Mouse (Mus musculus) limb, embryonic 15.5 days (tissue): ENCODE results near the gene Ints14. TPM values are rescaled to one million over a fixed set of nuclear protein-coding genes. Genes with fewer than 3 reads are reported as not detected.
"Not testable (repeated sequence)": the region's sequence is repeated elsewhere in the genome, so short reads cannot be mapped to it uniquely, and the experiment has no call there.

ENCODE experiments used
- ATAC-seq: fragments of 200-750 bp; cut with Nextera tagmentation; 2 replicates; pipeline ENCODE4 v1.8.0; 2017; ENCODE audit warnings: low read depth, moderate TSS enrichment; ENCODE audit not compliant: insufficient number of reproducible peaks, low FRiP score, low TSS enrichment
- H3K27ac ChIP-seq: fragments of 300-500 bp; sonication (generic); 2 replicates; pipeline ENCODE4 v1.5.1; 2015; ENCODE audit warnings: moderate library complexity, mild to moderate bottlenecking, inconsistent platforms
- H3K27me3 ChIP-seq: fragments of 300-500 bp; sonication (generic); 2 replicates; pipeline ENCODE4 v1.6.1; 2015; ENCODE audit warnings: inconsistent platforms
- H3K36me3 ChIP-seq: fragments of 300-500 bp; sonication (generic); 2 replicates; pipeline ENCODE4 v1.6.1; 2015; ENCODE audit warnings: inconsistent platforms
- H3K4me1 ChIP-seq: fragments of 300-500 bp; sonication (generic); 2 replicates; pipeline ENCODE4 v1.6.1; 2015; ENCODE audit warnings: inconsistent platforms
- H3K4me2 ChIP-seq: fragments of 300-500 bp; sonication (generic); 2 replicates; pipeline ENCODE4 v1.6.1; 2015; ENCODE audit warnings: mild to moderate bottlenecking, inconsistent platforms
- H3K4me3 ChIP-seq: fragments of 300-500 bp; sonication (generic); 2 replicates; pipeline ENCODE4 v1.5.1; 2015; ENCODE audit warnings: mild to moderate bottlenecking, inconsistent platforms
- H3K9ac ChIP-seq: fragments of 300-500 bp; sonication (generic); 2 replicates; pipeline ENCODE4 v1.6.1; 2015; ENCODE audit warnings: inconsistent platforms
- H3K9me3 ChIP-seq: fragments of 300-500 bp; sonication (generic); 2 replicates; pipeline ENCODE4 v1.6.1; 2016; ENCODE audit warnings: inconsistent platforms
- WGBS: fragments of 180-500 bp; shearing (Covaris S2); methylation state at CpG from one replicate; pipeline ENCODE4 v1.1.7; 2015; 5-methylcytosine and 5-hydroxymethylcytosine counted together
- microRNA-seq: library from miRNA; unstranded; fragments of <30 nt; microRNA quantifications from one replicate; pipeline ENCODE4, GENCODE M21; 2016
- polyA plus RNA-seq: library from polyadenylated mRNA; unstranded; fragments of >200 nt; fragmentation: Nextera tagmentation; extraction: Ambion mirVana; gene quantifications from 2 replicates; pipeline ENCODE4 v1.2.1, GENCODE M21; 2015

The Ints14 gene
- polyA plus RNA-seq, 1 experiment from 2014 or later: 43.2 TPM

DNA sequence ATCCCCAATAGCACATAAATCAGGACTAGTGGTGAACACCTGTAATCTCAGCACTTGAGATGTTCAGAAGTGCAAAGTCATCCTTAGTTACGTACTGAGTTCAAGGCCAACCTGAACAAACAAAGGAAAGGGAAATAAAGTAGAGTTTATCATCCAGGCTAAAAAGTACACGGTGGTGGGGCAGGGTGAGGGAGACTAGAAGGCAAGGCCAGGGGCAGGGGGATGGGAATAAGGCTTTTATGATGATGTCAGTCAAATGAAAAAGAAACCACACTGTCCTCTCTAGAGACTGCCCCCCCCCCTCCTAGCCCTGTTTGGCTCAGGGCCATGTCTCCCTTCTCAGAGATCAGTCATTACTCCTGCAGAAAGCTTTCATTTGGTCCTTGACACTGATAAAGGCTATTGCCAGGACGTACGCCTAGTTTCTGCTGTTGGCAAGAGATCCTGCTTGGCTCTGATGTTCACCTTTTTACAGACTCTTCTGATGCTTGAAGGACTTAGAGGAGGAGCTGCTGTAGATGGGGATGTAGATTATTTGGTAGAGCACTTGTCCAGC lies 62.0 kb downstream of the Ints14 start:
- no peak for ATAC-seq
- 80% methylated on average over 4 of the region's 4 CpGs for WGBS

DNA sequence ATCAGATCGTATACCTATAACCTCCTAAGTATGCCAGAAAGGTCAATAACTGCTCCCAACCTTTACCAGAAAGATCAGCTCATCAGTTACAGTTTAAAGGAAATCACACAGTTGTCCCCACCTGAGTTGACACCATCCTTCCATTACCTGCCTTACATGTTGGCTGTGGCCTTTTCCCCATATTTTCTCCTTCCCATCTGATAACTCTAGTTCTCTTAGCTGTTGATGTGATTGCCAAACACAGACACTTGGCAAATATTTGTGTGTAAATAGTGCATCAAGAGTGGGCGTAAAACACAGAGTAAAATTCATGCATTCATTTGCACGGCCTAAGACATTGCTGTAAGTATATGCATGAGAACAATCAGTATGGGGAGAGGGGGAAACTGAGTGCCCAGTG lies 62.7 kb downstream of the Ints14 start:
- H3K4me2 ChIP-seq: no peak overlapping the region
- H3K4me3 ChIP-seq: no peak overlapping the region
- peaks cover 20% of the 10 kb centered on the region for H3K4me1 ChIP-seq
- no peaks in the 10 kb centered on the region for H3K36me3 ChIP-seq
- no peaks in the 10 kb centered on the region for H3K9me3 ChIP-seq
- H3K9ac ChIP-seq: no peak overlapping the region
- 90% methylated on average over 3 of the region's 3 CpGs for WGBS
- ATAC-seq: no peak
- no peaks in the 10 kb centered on the region for H3K27me3 ChIP-seq
- no peak overlapping the region for H3K27ac ChIP-seq

More for the DNA sequence above, 62.0 kb downstream of the Ints14 start:
- Histone ChIP-seq H3K9ac (no peak overlapping the region), H3K4me1 (peaks cover 20% of the 10 kb centered on the region), H3K4me3 (no peak overlapping the region), H3K27ac (no peak overlapping the region), H3K9me3 (no peaks in the 10 kb centered on the region), H3K4me2 (no peak overlapping the region), H3K27me3 (no peaks in the 10 kb centered on the region), H3K36me3 (no peaks in the 10 kb centered on the region)

DNA sequence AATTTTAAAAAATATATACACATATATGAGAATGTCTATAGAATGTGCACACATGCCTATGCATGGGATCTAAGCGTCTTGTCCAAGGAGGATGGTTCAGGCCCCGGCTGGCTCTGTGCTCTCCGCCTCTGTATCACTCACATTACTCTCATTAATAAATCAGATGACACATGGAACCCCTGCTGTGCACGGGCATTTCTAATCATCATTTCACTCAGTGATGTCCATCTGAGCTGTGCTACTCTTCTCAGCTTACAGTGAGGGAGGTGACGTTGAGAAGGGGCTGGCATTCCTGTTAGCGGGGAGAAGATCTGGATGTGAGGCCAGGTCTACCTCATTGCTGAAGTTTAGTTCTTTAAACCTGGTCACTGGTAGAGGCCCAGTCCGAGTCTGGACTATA lies 66.5 kb downstream of the Ints14 start:
- Histone ChIP-seq H3K9ac (no peak overlapping the region), H3K4me1 (peaks cover 4% of the 10 kb centered on the region), H3K4me2 (no peak overlapping the region), H3K4me3 (no peak overlapping the region), H3K9me3 (no peaks in the 10 kb centered on the region), H3K36me3 (no peaks in the 10 kb centered on the region), H3K27me3 (no peaks in the 10 kb centered on the region), H3K27ac (no peak overlapping the region)
- WGBS: 73% methylated on average over 7 of the region's 7 CpGs
- no peak for ATAC-seq

DNA sequence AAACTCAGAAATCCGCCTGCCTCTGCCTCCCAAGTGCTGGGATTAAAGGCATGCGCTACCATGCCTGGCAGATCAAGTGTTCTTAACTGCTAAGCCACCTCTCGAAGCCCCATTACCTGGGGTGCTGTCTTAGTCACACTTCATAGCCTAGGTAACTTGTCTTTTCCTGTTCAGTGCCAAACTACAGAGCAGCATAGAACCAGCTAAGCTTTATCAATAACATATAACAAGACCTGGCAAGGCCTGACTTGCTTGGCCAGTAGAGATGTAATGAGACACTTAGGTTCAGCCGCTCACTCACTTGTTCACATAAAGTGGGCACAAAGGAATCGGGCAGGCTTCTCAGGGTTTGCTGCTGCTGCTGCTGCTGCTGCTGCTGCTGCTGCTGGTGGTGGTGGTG lies 67.6 kb downstream of the Ints14 start:
- Histone ChIP-seq H3K4me2 (no peak overlapping the region), H3K9me3 (no peaks in the 10 kb centered on the region), H3K36me3 (no peaks in the 10 kb centered on the region), H3K4me3 (no peak overlapping the region), H3K4me1 (peaks cover 8% of the 10 kb centered on the region), H3K27ac (no peak overlapping the region), H3K9ac (no peak overlapping the region), H3K27me3 (no peaks in the 10 kb centered on the region)
- 82% methylated on average over 5 of the region's 5 CpGs for WGBS
- no peak for ATAC-seq

DNA sequence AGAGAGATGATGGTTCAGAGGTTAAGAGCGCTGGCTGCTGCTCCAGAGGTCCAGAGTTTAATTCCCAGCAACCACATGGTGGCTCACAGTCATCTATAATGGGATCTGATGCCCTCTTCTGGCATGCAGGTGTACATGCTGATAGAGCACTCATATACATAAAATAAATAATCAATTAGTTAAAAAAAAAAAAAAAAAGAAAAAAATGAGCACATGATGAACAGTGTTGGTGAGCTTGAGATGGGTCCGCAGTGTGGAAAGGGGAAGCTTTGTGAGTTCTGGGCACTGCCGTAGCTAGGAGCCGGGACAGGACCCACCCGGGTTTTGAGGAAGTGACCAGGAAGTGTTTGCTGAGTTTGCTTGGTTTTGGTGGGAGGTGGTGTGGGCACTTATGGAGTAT lies 70.7 kb downstream of the Ints14 start:
- ATAC-seq, H3K36me3 ChIP-seq, H3K9ac ChIP-seq, H3K27me3 ChIP-seq, H3K27ac ChIP-seq, H3K4me2 ChIP-seq, H3K4me3 ChIP-seq, H3K9me3 ChIP-seq: not testable (repeated sequence)
- WGBS: 65% methylated on average over 5 of the region's 5 CpGs
- H3K4me1 ChIP-seq: peaks cover 11% of the 10 kb centered on the region

DNA sequence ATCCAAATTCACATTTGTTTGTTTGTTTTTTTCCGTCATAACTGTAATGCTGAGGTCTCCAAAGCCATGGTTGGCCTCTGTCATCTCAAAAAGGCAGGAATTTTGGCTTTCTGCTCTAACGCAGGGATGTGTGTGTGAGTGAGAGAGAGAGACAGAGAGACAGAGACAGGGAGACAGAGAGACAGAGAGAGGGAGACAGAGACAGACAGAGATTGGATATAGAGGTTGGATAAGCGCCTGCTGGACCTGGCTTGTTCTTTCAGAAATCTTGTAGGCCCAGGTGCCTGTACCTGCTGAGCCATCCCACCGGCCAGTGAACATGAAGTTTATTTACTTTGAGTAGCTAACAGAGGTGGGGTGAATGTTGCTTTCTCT lies 71.2 kb downstream of the Ints14 start:
- H3K9ac ChIP-seq: no peak overlapping the region
- 0 out of 2 replicates have a peak overlapping the region, but pooled peaks have one; percentile 17 for H3K4me2 ChIP-seq

DNA sequence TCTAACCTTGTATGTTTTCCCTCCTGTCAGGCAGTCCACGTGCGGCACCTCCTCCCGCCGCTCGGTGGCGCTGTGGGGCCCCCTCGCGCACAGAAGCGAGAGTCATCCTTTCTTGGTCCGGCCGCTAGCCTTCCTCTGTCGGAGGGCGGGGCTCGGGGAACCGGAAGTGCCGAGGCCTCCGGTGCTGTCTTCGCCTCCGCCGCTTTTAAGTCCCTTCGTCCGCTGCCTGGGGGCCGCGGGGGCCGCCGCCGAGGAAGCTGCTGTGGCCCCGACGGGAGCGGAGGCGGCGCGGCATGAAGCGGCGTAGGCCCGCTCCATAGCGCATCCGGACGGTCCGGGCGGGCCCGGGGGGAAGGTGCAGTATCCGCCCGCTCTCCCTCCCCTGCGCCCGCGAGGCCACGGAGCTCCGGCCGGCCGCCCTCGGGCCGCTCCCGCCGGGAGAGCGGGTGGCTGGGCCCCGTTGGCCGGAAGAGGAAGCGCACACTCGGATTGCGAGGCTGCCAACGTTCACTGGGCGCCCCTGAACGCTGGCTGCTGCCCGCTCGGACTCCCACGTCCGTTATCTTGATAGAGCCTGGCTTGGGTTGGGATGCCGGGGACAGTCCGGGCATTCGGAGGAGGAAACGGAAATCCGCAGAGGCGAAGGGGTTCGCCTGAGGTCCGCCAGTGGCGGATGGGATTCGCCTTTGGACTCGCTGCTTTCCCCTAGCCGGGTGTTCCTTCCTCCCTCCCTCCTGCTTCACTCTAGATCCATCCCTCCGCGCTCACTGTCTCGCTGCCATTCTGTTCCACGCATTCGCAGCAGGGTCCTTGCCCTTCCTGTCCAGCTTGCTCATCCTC lies 71.8 kb downstream of the Ints14 start, which contains the start of gene Dpp8:
TSS of gene Dpp8 (plus strand) at position 146 of the 840 bp plus-strand sequence.
- ATAC-seq: peak; percentile 87
- Histone ChIP-seq H3K27ac (peak within 1 kb of the TSS; percentile 92), H3K9ac (peak within 1 kb of the TSS; percentile 99), H3K9me3 (no peaks in the 10 kb centered on the region), H3K4me1 (peaks cover 14% of the 10 kb centered on the region), H3K36me3 (peaks cover 9% of the 10 kb centered on the region; the same call in 1 of the 2 replicates), H3K4me3 (peak within 1 kb of the TSS; percentile 99), H3K4me2 (peak within 1 kb of the TSS; percentile 79), H3K27me3 (no peaks in the 10 kb centered on the region)
- WGBS: under 1% methylated on average over 73 of the region's 85 CpGs

More for the DNA sequence above, 71.2 kb downstream of the Ints14 start:
- WGBS: 42% methylated on average over 4 of the region's 4 CpGs
- ATAC-seq: no peak
- Histone ChIP-seq H3K36me3 (peaks cover 7% of the 10 kb centered on the region; the same call in 1 of the 2 replicates), H3K27me3 (no peaks in the 10 kb centered on the region), H3K9me3 (no peaks in the 10 kb centered on the region), H3K4me3 (peak overlapping the region; percentile 99), H3K27ac (no peak overlapping the region), H3K4me1 (peaks cover 13% of the 10 kb centered on the region)

DNA sequence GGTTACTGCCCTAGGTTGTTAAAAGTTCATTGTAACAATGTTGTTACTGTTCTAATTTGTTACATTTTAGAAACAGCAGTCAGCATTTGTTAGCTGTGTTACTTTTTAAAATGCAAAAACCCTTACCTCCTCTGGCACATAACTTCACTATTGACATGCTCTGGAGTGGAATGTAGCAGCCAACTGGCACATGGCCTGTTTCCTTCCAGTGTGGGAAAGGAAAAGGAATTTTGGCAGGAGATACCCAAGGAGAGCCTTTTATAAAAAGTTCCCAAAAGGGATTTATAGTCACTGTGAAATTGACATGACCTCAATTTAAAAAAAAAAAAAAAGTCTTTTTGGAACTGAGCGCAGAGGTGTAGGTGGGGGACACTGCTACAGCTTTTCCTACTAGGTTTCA lies 75.8 kb downstream of the Ints14 start:
- no peaks in the 10 kb centered on the region for H3K27me3 ChIP-seq
- no peak overlapping the region for H3K9ac ChIP-seq
- no peaks in the 10 kb centered on the region for H3K9me3 ChIP-seq
- WGBS: 65% methylated on average over 1 of the region's 1 CpGs
- no peak overlapping the region for H3K27ac ChIP-seq
- ATAC-seq: no peak
- peaks cover 14% of the 10 kb centered on the region for H3K4me1 ChIP-seq
- no peak overlapping the region for H3K4me3 ChIP-seq
- no peak overlapping the region for H3K4me2 ChIP-seq
- peaks cover 44% of the 10 kb centered on the region for H3K36me3 ChIP-seq

Small RNAs within 50 kb of the gene (microRNA-seq; reads per million reads assigned to microRNA genes)
- gene Gm25640: not detected

Other genes starting within 250 kb of the Ints14 start
- 476 and 503 TPM in 2 replicates for gene Rab11a, start 223.1 kb upstream of the Ints14 start, polyA plus RNA-seq
- gene Dennd4a, start 149.6 kb upstream of the Ints14 start, polyA plus RNA-seq: 5.3 and 7.6 TPM in 2 replicates
- 0.10 TPM in 1 of 2 replicates, not detected in the other for gene Slc24a1, start 9.3 kb upstream of the Ints14 start, polyA plus RNA-seq
- 80.9 and 88.3 TPM in 2 replicates for gene Hacd3, start 60.8 kb downstream of the Ints14 start, polyA plus RNA-seq
- gene Dpp8, start 71.5 kb downstream of the Ints14 start, polyA plus RNA-seq: 32.9 and 38.3 TPM in 2 replicates
- 30.3 and 33.2 TPM in 2 replicates for gene Igdcc4, start 140.6 kb downstream of the Ints14 start, polyA plus RNA-seq
- 0.43 and 0.52 TPM in 2 replicates for gene Igdcc3, start 180.3 kb downstream of the Ints14 start, polyA plus RNA-seq
- 6.8 and 7.4 TPM in 2 replicates for gene Parp16, start 234.4 kb downstream of the Ints14 start, polyA plus RNA-seq